Mouse (Mus musculus) gastrocnemius, adult 2 months (tissue): ENCODE results near the gene Calhm3. TPM values are rescaled to one million over a fixed set of nuclear protein-coding genes. Genes with fewer than 3 reads are reported as not detected.
"Not testable (repeated sequence)": the region's sequence is repeated elsewhere in the genome, so short reads cannot be mapped to it uniquely, and the experiment has no call there.

Experiments used
- DNase-seq: peaks from one replicate; pipeline ENCODE4 v3.0.0; 2022
- H3K27ac ChIP-seq: fragments of 200-600 bp; 2 replicates; pipeline ENCODE4 v1.8.1; 2022; ENCODE audit warnings: mild to moderate bottlenecking
- H3K4me3 ChIP-seq: fragments of 200-600 bp; 2 replicates; pipeline ENCODE4 v1.8.1; 2022; ENCODE audit warnings: mild to moderate bottlenecking, moderate library complexity
- CTCF ChIP-seq: fragments of 200-600 bp; IDR thresholded peaks from 2 replicates; pipeline ENCODE4 v1.8.1; 2022; ENCODE audit warnings: antibody characterized with exemption, mild to moderate bottlenecking, moderate library complexity
- intact Hi-C: fragments of 180-260 bp; cut with DNase I; formaldehyde crosslinking; loops from one replicate; pipeline ENCODE4 v1.15.1; 2025
- total RNA-seq, 2 experiments: library from RNA; stranded (reverse); gene quantifications; 2 replicates each; pipeline ENCODE4 v1.2.3; 2021

Gene Calhm3
- total RNA-seq, 2 experiments from 2014 or later = not detected

DNA sequence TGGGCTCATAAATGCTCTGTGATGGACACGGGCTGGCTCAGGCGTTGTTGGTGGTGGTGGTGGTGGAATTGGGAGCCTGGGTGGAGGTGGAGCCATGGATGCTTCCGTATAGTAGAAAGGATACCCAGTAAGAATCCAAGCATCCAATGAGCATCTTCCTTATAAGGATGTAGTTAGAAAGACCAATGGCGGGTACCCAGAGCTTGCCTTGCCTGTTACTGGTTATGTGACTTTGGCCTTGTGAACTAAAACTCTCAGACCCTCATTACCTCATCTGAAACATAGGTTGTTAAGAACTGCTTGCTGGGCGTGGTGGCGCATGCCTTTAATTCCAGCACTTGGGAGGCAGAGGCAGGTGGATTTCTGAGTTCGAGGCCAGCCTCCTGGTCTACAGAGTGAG lies 3.8 kb downstream of the Calhm3 start:
- intact Hi-C loops = no loop called here
- TF ChIP-seq CTCF = no peak
- Histone ChIP-seq H3K4me3 (no peak overlapping the region), H3K27ac (no peak overlapping the region)
- DNase-seq = no peak

DNA sequence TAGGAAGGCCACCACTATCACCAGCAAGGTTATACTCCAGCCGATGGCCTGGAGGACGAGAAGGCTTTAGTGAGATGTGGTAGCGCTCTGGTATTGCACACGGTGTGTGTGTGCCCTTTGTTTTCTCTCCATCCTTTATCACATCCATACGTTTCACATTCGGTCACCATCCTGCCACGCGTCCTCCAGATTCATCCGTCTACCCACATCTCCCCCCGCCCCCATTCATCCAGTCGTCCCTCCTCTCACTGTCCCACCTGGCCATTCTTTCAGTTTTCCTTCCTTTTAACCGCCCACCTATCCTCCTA lies 5.5 kb downstream of the Calhm3 start:
- no peak for DNase-seq
- H3K4me3 ChIP-seq = no peak overlapping the region
- no peak overlapping the region for H3K27ac ChIP-seq
- intact Hi-C loops = no loop called here
- TF ChIP-seq CTCF = no peak

DNA sequence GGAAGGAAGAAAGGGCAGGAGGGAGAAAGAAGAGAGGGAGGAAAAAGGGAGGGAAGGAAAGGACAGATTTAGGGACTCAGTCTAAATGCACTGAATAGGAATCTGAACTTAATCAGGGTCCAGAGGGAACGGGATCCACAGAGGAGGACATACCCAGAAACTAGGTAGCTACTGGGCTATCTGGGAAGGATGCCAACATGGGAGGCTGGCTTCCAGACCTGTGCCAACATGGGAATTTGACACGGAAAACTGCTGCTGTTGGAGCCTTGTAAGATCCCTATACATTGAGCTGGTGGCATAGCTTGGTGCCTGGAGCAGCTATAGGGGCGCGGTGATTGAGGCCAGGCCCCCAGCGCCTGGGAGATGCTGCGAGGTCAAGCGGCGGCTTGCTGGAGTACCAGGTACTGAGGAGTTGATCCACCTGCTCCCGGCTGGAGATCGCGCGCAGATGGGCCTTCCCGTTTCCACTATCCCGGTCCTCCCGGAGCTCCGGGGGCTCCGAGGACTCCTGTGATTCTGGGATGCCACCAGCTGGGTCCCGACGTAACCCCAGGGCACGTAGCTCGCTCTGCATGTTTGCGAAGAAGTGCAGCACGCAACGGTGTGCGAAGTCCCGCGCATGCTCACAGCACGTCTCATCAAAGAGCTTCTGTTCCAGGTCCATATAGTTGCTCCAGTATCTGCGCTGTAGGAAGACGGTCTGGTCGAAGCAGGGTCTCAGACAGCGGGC lies 6.1 kb downstream of the Calhm3 start:
- Histone ChIP-seq H3K27ac (no peak overlapping the region), H3K4me3 (peak overlapping the region; percentile 10; the same call in 1 of the 2 replicates)
- no peak for TF ChIP-seq CTCF
- intact Hi-C loops = no loop called here
- peak; percentile 15 for DNase-seq

DNA sequence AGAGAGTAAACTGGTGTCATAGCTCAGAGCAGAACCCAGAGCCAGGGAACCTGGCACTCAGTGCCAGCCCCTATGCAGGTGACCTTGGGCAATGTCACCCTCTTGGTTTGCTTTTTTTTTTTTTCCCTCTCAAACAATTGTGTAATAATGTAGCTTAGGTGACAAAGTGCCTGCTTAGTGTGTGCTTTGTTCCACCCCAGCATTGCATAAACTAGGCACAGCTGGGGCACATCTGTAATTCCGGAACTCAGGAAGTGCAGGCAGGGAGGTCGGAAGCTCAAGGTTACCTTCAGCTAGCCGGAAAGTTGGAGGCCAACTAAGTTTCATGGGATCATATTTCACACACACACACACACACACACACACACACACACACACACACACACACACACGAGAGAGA lies 7.7 kb downstream of the Calhm3 start:
- no peak overlapping the region for H3K27ac ChIP-seq
- intact Hi-C loops = no loop called here
- no peak for DNase-seq
- TF ChIP-seq CTCF = no peak
- H3K4me3 ChIP-seq = no peak overlapping the region

DNA sequence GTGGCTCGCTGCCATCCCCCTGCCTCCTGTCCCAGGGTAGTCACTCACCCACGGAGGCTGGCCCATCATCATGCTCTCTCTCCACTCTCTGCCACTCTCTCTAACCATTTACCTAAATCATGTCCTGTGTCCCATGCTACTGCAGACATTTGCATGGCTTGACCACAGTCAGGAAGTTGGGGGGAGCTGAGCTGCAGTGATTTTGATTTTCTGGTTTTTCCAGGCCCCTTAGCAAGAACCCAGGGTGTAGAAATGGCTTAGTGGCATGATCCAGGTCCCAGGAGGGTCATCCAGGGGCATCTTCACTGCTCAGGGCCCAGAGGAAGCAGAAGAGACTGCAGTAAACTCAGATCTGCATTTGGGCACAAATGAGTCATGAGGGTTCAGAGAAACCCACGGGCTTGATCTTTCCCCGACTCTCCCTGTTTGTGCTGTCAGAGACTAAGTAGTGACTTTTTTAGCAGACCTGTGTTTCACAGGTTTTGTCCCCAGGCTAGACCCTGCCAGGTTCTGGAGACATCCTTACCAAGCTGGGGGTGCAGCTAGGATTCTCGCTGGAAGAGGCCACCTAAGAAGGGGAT lies 9.2 kb downstream of the Calhm3 start:
- Histone ChIP-seq H3K4me3 (no peak overlapping the region), H3K27ac (no peak overlapping the region)
- intact Hi-C loops = no loop called here
- no peak for TF ChIP-seq CTCF
- no peak for DNase-seq

DNA sequence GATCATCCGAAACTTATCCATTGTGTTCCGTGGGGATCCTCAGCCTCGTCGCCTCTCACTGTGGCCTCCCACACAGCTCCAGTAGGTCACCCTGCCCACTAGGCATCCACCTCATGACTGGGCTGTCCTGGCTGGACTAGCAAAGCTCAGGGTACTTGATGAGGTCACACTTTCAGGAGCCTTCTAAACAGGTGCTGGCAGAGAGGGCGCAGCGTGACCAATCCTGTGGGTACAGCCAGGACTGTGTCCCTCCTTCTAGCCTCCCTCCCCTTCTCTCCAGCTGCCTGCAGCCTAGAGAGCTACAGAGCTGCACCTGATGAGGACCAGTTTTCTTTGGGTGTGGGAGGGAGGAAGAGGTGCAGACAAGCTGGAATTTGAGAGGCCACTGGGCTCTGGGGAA lies 13.4 kb downstream of the Calhm3 start, which contains the start of gene Calhm1:
Calhm1 (minus strand) TSS at position 101 of the 400 bp plus-strand sequence.
- TF ChIP-seq CTCF = no peak
- no peak within 1 kb of the TSS for H3K4me3 ChIP-seq
- DNase-seq = peak; percentile 19
- no peak within 1 kb of the TSS for H3K27ac ChIP-seq
- intact Hi-C loops = no loop called here

DNA sequence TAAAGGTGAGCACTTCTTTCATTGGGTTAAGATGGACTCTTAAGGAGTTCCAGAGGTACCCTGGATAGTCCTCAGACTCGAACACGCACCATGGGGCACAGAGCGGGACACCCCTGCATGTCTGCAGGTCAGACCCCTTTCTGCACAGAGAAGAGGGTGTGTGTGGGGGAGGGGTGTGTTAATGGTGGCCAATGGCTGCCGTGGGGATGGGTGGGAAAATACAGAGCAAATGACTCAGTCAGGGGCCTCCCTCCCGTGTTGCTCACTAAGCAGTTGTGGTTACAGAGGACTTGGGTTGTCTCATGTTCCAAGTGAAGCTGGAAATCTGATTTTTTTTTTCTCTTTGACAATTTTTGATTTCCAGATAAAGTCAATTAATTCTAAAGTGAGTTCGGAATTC lies 15.1 kb downstream of the Calhm3 start:
- TF ChIP-seq CTCF = no peak
- no peak for DNase-seq
- Histone ChIP-seq H3K27ac (no peak overlapping the region), H3K4me3 (no peak overlapping the region)
- intact Hi-C loops = no loop called here

DNA sequence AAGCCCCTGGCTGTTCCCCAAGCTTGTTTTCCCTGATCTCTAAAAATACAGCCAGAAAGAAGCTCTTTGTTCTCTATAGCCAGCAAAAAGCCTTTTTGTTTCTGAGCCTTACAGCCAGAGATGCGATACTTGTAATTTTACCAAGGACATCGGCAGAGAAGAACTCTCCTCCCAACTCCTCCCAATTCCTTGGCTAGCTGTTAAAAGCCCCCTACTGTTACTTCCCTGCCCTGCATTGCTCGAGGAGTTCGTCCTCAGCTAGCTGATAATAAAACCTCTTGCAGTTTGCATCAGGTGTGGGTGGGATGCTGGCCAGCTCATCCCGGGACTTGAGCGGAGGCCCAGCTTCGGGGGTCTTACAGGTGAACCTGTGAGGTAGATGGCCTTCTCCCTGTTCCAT lies 18.0 kb downstream of the Calhm3 start:
- DNase-seq, H3K27ac ChIP-seq, intact Hi-C loops, H3K4me3 ChIP-seq: not testable (repeated sequence)

DNA sequence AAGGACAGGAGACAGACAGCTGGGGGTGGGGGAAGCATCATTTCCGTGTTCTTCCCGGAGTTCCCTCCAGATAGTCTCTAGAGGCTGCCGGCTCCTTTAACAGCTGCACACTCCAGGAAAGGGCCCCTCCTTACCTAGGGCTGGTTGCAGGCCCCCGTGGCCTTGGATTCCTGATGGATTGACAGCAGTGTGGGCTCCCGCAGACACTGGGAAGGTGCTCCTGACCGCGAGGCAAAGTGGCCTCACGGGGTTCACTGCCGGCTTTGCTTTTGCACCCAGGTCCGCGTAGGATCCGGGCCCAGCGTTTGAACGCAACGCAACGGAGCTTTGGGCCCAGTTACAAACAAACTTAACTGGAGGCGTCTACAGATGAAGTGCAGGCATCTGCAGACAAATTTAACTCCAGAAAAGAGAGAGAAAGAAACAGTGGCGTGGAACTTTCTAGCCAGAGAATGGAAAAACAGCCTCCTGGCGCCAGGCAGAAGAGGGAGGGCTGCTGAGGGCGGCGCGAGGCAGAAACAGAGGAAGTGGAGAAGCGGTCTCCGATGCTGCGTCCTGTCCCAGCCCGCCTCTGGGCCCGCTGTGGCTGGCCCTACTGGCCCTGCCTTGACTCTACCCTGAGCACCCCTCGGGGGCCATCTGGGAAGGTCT lies 19.7 kb downstream of the Calhm3 start, which contains the start of gene Calhm2:
Calhm2 (minus strand) TSS at position 524 of the 651 bp plus-strand sequence.
- peak within 1 kb of the TSS; percentile 85 for H3K4me3 ChIP-seq
- intact Hi-C loops = no loop called here
- H3K27ac ChIP-seq = peak within 1 kb of the TSS; percentile 92
- no peak for TF ChIP-seq CTCF
- peak; percentile 76 for DNase-seq

DNA sequence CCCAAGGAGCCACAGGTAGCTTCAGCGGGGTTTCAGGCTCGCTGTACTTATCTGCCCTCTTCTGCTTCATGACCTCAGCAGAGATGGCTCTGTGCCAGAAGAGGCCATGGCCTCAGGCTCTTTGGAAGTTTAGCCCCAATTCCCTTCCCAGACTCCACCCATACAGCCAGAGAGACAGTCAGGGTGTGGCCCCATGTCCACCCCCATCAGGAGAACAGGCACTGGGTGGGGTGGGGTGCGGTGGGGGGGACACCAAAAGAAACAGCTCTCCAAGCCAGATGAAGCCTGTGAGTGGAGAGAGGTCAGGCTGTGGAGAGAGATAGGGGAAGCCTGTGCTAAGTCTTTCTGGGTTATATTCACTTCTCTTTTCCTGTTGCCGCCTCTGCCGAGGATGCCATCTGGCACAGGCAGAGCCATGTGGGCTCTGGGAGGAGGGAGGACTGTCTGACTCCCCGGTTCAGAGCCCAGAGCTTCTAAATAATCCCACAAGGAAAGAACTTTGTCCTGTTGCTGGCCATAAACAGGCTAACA lies 20.4 kb downstream of the Calhm3 start:
- H3K4me3 ChIP-seq = peak overlapping the region; percentile 85
- peak overlapping the region; percentile 92 for H3K27ac ChIP-seq
- intact Hi-C loops = no loop called here
- TF ChIP-seq CTCF = no peak
- peak; percentile 81 for DNase-seq

DNA sequence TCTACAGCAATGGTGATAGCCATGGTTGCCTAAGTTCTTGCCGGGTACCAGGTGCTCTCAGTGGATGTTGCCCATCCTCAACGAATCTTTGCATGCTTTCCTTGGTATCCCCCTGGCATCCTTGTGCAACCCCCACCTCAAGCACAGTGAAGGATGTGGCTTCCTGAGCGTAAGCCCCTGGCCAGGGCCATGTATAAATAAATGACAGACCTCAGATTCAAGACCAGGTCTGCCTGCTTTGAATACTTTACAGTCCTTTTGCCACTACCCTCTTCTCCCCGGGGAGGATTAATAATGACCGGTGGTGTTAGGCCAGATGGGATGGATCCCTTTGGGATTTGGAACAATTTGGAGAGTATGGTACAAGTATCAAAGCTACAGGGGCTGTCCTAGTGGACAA lies 21.4 kb downstream of the Calhm3 start:
- peak overlapping the region; percentile 85 for H3K4me3 ChIP-seq
- H3K27ac ChIP-seq = peak overlapping the region; percentile 92; the same call in 1 of the 2 replicates
- intact Hi-C loops = no loop called here
- peak; percentile 14 for DNase-seq
- no peak for TF ChIP-seq CTCF

DNA sequence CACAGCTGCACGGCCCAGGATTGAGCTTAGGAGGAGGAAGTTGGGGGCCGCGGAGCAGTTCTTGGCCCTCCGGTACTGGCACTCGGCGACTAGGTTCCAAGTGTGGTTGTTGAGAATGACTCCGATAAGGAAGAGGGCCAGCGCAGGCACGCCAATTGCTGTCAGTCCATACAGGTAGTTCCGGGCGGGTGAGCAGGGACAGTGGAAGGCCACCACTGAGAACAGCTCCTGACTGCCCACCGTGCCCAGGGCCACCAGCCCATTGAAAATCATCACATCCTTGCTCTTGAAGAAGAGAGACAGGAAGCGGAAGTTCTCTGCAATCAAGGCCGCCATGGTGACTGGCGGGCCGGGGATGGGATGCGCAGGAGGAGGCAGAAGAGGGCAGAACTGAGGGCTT lies 22.0 kb downstream of the Calhm3 start:
- intact Hi-C loops = no loop called here
- Histone ChIP-seq H3K4me3 (no peak overlapping the region), H3K27ac (no peak overlapping the region)
- TF ChIP-seq CTCF = no peak
- DNase-seq = peak; percentile 18

DNA sequence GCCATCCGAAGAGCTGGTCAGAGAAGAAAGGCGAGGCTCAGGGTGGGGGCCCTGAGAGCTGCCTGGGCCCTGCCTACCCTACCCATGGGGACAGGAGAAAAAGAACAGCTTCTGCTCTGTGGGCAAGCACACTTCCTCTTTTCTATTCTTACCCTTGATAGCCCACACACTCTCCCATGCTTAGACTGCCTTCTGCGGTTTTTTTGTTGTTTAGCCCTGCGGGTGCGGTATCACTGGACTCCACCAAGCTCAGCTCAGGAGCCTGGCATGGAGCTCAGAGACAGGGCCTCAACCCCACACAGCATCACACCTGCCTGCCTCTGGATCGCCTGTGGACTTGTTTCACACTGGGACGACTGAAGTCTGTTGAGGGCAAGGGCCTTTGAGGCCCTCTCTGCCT lies 24.4 kb downstream of the Calhm3 start:
- Histone ChIP-seq H3K27ac (peak overlapping the region; percentile 2; the same call in 1 of the 2 replicates), H3K4me3 (no peak overlapping the region)
- peak; percentile 17 for DNase-seq
- no peak for TF ChIP-seq CTCF
- intact Hi-C loops = no loop called here
